Mouse (Mus musculus) limb, embryonic 15.5 days (tissue): ENCODE data around the gene Phf13. TPM values are rescaled to one million over a fixed set of nuclear protein-coding genes. Genes with fewer than 3 reads are reported as not detected.

Experiments used
- ATAC-seq: fragments of 200-750 bp; cut with Nextera tagmentation; 2 replicates; pipeline ENCODE4 v1.8.0; 2017; ENCODE audit warnings: low read depth, moderate TSS enrichment; ENCODE audit not compliant: insufficient number of reproducible peaks, low FRiP score, low TSS enrichment
- H3K27ac ChIP-seq: fragments of 300-500 bp; sonication (generic); 2 replicates; pipeline ENCODE4 v1.5.1; 2015; ENCODE audit warnings: moderate library complexity, mild to moderate bottlenecking, inconsistent platforms
- H3K27me3 ChIP-seq: fragments of 300-500 bp; sonication (generic); 2 replicates; pipeline ENCODE4 v1.6.1; 2015; ENCODE audit warnings: inconsistent platforms
- H3K36me3 ChIP-seq: fragments of 300-500 bp; sonication (generic); 2 replicates; pipeline ENCODE4 v1.6.1; 2015; ENCODE audit warnings: inconsistent platforms
- H3K4me1 ChIP-seq: fragments of 300-500 bp; sonication (generic); 2 replicates; pipeline ENCODE4 v1.6.1; 2015; ENCODE audit warnings: inconsistent platforms
- H3K4me2 ChIP-seq: fragments of 300-500 bp; sonication (generic); 2 replicates; pipeline ENCODE4 v1.6.1; 2015; ENCODE audit warnings: mild to moderate bottlenecking, inconsistent platforms
- H3K4me3 ChIP-seq: fragments of 300-500 bp; sonication (generic); 2 replicates; pipeline ENCODE4 v1.5.1; 2015; ENCODE audit warnings: mild to moderate bottlenecking, inconsistent platforms
- H3K9ac ChIP-seq: fragments of 300-500 bp; sonication (generic); 2 replicates; pipeline ENCODE4 v1.6.1; 2015; ENCODE audit warnings: inconsistent platforms
- H3K9me3 ChIP-seq: fragments of 300-500 bp; sonication (generic); 2 replicates; pipeline ENCODE4 v1.6.1; 2016; ENCODE audit warnings: inconsistent platforms
- WGBS: fragments of 180-500 bp; shearing (Covaris S2); methylation state at CpG from one replicate; pipeline ENCODE4 v1.1.7; 2015; 5-methylcytosine and 5-hydroxymethylcytosine counted together
- polyA plus RNA-seq: library from polyadenylated mRNA; unstranded; fragments of >200 nt; fragmentation: Nextera tagmentation; extraction: Ambion mirVana; gene quantifications from 2 replicates; pipeline ENCODE4 v1.2.1, GENCODE M21; 2015

Phf13 gene
- polyA plus RNA-seq, 1 experiment from 2014 or later: 34.2 TPM

DNA sequence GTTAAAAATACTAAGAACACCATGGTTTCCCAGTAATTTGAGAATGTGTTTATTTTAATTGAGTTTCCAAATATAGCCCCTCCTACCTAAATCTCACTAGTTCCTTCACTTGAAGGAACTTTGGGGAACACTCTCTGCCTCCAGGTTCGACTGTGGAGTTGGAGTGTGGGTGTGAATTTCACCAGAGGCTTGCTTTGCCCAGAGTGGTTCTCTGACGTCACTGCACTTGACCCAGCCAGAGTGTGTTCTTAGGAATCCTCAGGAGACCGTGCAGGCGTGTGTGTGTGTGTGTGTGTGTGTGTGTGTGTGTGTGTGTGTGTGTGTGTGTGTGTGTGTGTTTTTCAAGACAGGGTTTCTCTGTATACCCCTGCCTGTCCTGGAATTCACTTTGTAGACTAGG lies 4.8 kb upstream of the Phf13 start:
- Histone ChIP-seq H3K36me3 (no peaks in the 10 kb centered on the region), H3K27ac (no peak overlapping the region), H3K27me3 (no peaks in the 10 kb centered on the region), H3K9ac (no peak overlapping the region), H3K9me3 (no peaks in the 10 kb centered on the region), H3K4me3 (no peak overlapping the region), H3K4me2 (no peak overlapping the region), H3K4me1 (peaks cover 14% of the 10 kb centered on the region)
- no peak for ATAC-seq
- WGBS: 32% methylated on average over 4 of the region's 4 CpGs

DNA sequence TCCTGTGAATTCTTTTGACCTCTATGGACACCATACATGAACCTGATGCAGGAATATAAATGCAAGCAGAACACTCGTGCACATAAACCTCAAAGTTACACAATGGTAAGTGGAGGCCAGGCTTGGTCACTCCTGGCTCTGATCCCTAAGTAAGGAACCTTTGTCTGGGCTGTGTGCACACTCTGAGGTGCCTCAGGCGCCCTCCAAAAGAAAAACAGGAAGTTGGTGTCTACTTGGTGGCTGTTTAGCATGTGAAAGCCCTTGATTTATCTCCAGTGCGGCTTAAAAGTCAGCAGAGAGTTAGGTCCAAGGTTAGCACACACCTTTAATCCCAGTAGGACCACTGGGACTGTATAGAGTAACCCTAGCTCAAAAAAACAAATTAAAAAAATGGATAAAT lies 3.4 kb upstream of the Phf13 start:
- H3K4me2 ChIP-seq: no peak overlapping the region
- H3K4me3 ChIP-seq: no peak overlapping the region
- no peaks in the 10 kb centered on the region for H3K36me3 ChIP-seq
- H3K9me3 ChIP-seq: no peaks in the 10 kb centered on the region
- 58% methylated on average over 3 of the region's 3 CpGs for WGBS
- ATAC-seq: no peak
- no peak overlapping the region for H3K9ac ChIP-seq
- no peak overlapping the region for H3K27ac ChIP-seq
- H3K4me1 ChIP-seq: peaks cover 16% of the 10 kb centered on the region
- no peaks in the 10 kb centered on the region for H3K27me3 ChIP-seq

DNA sequence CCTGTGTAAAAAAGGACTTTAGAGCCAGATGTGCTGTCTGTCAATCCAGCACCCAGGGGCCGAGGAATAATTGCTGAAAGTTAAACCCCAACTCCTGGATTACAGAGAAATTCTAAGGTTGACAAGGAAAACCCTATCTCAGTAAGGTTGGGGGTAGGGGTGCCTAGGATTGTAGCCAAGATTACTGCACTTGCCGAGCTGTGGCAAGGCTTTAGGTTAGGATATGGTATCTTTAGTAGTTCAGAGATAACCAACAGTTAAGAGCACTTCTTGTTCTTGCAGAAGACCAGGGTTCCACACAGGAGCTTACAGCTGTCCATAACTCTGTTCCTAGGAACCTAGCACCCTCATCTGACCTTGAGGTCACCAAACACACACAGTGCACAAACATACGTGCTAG lies 1.6 kb upstream of the Phf13 start:
- peaks cover 29% of the 10 kb centered on the region for H3K4me1 ChIP-seq
- peak overlapping the region; percentile 100 for H3K4me3 ChIP-seq
- no peaks in the 10 kb centered on the region for H3K27me3 ChIP-seq
- no peak overlapping the region for H3K27ac ChIP-seq
- ATAC-seq: no peak
- 0 out of 2 replicates have a peak, but pooled peaks cover 5% of the 10 kb centered on the region for H3K36me3 ChIP-seq
- peak overlapping the region; percentile 50; the same call in 1 of the 2 replicates for H3K4me2 ChIP-seq
- WGBS: 59% methylated on average over 3 of the region's 3 CpGs
- H3K9ac ChIP-seq: no peak overlapping the region
- no peaks in the 10 kb centered on the region for H3K9me3 ChIP-seq

DNA sequence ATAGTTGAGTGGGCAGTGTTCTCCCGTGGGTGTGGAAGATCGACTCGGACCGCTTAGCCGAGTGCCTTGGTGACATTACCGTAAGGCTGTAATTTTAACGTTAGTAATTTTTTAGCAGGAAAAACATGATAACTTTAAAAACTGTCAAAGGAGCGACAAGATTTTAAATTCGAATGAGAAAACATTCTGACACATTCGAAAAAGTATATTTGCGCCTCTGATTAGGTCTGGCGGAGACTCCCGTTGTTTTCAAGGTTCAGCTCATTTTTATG lies 829 bp upstream of the Phf13 start:
- Histone ChIP-seq H3K4me1 (peaks cover 29% of the 10 kb centered on the region), H3K27ac (peak overlapping the region; percentile 93), H3K9ac (peak overlapping the region; percentile 72), H3K4me2 (peak overlapping the region; percentile 50), H3K4me3 (peak overlapping the region; percentile 100), H3K27me3 (no peaks in the 10 kb centered on the region), H3K36me3 (peaks cover 13% of the 10 kb centered on the region), H3K9me3 (no peaks in the 10 kb centered on the region)
- WGBS: 3% methylated on average over 13 of the region's 13 CpGs
- ATAC-seq: no peak

DNA sequence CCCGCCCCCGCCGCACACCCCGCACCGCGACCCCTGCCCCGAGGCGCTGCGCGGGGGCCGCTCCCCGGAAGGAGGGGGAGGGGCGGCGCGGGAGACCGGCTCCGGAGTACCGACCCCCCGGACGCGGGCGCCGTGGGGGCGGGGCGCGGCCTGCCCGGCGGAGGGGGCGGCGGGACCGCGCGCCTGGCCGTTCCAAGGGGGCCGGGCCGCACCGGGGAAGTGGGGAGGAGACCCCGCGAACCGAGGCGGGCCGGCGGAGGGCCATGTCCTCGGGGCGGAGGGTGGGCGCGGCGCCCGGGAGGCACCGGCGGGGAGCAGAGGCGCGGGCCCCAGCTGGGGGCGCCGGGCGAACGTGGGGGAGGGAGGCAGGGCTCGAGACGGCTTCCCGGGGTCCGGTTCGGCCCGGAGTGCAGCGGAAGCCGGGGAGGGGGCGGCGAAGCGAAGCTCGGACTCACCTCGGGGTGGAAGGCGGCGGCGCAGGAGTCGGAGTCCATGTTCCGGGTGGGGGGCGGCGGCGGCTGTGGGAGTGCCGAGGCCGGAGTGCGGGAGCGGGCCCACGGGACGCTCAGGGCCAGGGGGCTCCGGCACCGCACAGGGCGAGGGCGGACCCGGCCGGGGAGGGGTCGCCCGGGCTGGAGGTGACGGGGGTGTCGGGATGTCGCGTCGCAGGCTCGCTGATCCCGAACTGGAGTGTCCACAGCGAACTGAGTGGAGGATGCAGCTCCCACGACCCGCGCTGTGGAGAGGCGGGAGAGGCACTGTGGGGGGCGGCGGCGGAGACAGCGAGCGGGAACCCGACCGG lies 486 bp downstream of the Phf13 start:
- Histone ChIP-seq H3K9me3 (no peaks in the 10 kb centered on the region), H3K4me3 (peak overlapping the region; percentile 100), H3K27me3 (no peaks in the 10 kb centered on the region), H3K4me1 (peaks cover 29% of the 10 kb centered on the region), H3K9ac (peak overlapping the region; percentile 94), H3K4me2 (peak overlapping the region; percentile 63), H3K36me3 (peaks cover 27% of the 10 kb centered on the region), H3K27ac (peak overlapping the region; percentile 93)
- no peak; the same call in 1 of the 2 replicates for ATAC-seq
- WGBS: under 1% methylated on average over 89 of the region's 111 CpGs

DNA sequence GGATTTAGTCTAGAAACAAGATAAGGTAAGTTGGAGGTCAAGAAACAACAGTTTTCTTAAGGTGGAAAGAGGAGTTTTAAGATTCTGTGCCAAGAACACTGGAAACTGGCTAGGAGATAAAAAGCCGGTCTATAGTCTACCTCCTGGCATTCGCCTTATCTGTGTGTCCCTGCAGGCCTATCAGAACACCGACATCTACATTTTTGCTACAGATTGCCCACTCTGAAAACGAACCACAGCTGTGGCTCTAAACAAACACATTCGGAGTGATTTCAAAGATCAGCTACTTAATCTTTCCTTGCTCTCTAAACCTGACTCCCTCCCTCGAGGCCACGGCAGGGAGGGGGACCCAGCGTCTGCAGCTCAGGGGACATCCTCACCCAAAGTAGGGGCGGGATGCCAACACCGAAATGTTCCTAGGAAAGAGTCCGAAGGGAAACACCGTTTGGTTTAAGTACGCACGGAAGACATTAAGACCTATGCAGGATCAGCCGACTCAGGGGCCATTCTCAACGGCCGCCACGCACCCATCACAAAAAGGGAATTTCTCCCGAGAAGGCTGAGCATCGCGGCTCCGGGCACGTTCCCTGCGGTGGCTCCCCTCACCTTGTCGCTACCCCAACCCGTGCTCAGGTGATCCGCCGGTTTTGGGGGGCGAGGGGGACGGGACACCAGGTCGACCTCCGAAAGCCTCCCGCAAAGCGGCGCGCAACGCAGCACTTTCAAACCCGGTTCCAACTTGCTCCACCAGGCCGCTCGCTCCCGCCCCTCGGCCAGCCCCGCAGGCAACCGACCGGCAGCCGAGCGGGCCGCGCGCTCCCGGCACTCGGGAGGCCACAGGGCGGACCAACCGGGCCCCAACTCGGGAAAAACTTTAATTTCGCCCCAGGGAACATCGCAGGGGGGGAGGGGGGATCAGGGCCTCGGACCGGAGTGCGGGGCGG lies 1.6 kb downstream of the Phf13 start:
- peak overlapping the region; percentile 63 for H3K4me2 ChIP-seq
- H3K36me3 ChIP-seq: peaks cover 30% of the 10 kb centered on the region
- 1% methylated on average over 54 of the region's 61 CpGs for WGBS
- peak overlapping the region; percentile 100 for H3K4me3 ChIP-seq
- peaks cover 30% of the 10 kb centered on the region for H3K4me1 ChIP-seq
- H3K9me3 ChIP-seq: no peaks in the 10 kb centered on the region
- peak overlapping the region; percentile 94 for H3K9ac ChIP-seq
- peak overlapping the region; percentile 93 for H3K27ac ChIP-seq
- no peaks in the 10 kb centered on the region for H3K27me3 ChIP-seq
- no peak for ATAC-seq

DNA sequence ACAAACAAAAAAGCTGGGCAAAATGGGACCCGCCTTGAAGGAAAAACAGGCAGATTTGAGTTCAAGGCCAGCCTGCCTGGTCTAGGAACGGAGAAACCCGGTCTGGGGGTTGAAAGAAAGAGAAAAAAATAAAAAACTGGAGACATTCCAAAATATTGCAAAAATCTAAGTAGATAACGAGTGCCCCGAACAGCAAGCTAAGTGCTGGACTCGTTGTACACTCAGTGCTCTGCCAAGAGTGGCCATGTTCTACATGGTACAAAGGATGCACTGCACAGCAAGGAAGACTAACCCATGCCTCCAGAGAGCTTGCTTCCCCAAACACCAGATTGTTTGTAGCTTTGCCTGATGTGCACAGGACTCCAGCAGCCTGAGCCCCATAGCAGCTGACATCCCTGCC lies 3.0 kb downstream of the Phf13 start:
- no peaks in the 10 kb centered on the region for H3K27me3 ChIP-seq
- peaks cover 30% of the 10 kb centered on the region for H3K36me3 ChIP-seq
- H3K27ac ChIP-seq: no peak overlapping the region
- no peak overlapping the region for H3K4me3 ChIP-seq
- no peak overlapping the region for H3K9ac ChIP-seq
- H3K9me3 ChIP-seq: no peaks in the 10 kb centered on the region
- no peak for ATAC-seq
- no peak overlapping the region for H3K4me2 ChIP-seq
- peaks cover 39% of the 10 kb centered on the region for H3K4me1 ChIP-seq
- WGBS: 71% methylated on average over 6 of the region's 6 CpGs

DNA sequence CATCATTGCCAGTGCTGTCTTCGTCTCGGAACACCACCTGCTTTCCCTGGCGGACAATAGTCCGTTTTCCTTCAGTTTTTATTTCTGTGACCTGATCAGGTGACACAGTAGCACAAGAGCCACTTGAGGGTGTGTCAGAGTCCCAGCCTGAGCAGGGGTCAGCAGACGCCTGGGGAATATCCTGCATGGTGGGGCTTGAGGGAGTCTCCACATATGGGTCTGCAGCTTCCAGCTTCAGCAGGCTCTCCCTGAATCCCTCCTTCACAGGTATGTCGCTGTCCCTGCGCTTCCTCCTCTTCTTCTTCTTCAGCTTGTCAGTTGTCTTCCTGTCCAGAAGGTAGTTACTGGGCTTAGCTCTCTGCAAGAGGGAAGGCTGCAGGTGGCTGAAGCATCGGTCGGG lies 4.0 kb downstream of the Phf13 start:
- Histone ChIP-seq H3K27me3 (no peaks in the 10 kb centered on the region), H3K36me3 (peaks cover 30% of the 10 kb centered on the region), H3K4me3 (no peak overlapping the region), H3K9me3 (no peaks in the 10 kb centered on the region), H3K4me1 (peaks cover 39% of the 10 kb centered on the region), H3K27ac (no peak overlapping the region), H3K9ac (no peak overlapping the region), H3K4me2 (no peak overlapping the region)
- ATAC-seq: no peak
- 92% methylated on average over 9 of the region's 9 CpGs for WGBS

DNA sequence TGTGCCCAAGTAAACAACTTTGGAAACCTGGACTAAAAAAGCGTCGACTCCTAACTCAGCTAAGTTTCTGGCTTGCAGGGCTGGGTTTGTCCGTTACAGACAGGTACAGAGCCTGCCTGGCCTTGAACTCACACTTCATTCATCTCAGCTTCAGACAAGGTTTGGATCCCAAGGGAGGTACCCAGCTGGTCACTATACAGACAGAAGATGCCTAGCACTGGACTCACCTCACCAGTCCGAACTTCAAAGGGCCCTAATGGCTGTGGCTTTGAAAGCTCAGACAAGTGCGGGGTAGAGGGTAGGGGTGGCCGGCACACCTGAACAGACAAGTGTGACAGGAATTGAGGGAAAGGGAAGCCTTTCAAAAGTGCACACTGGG lies 7.0 kb downstream of the Phf13 start:
- no peaks in the 10 kb centered on the region for H3K9me3 ChIP-seq
- peak overlapping the region; percentile 90 for H3K27ac ChIP-seq
- H3K9ac ChIP-seq: peak overlapping the region; percentile 91
- H3K4me3 ChIP-seq: peak overlapping the region; percentile 86
- peak overlapping the region; percentile 70 for H3K4me2 ChIP-seq
- peaks cover 44% of the 10 kb centered on the region for H3K36me3 ChIP-seq
- WGBS: 28% methylated on average over 6 of the region's 6 CpGs
- peaks cover 49% of the 10 kb centered on the region for H3K4me1 ChIP-seq
- ATAC-seq: no peak
- no peaks in the 10 kb centered on the region for H3K27me3 ChIP-seq

DNA sequence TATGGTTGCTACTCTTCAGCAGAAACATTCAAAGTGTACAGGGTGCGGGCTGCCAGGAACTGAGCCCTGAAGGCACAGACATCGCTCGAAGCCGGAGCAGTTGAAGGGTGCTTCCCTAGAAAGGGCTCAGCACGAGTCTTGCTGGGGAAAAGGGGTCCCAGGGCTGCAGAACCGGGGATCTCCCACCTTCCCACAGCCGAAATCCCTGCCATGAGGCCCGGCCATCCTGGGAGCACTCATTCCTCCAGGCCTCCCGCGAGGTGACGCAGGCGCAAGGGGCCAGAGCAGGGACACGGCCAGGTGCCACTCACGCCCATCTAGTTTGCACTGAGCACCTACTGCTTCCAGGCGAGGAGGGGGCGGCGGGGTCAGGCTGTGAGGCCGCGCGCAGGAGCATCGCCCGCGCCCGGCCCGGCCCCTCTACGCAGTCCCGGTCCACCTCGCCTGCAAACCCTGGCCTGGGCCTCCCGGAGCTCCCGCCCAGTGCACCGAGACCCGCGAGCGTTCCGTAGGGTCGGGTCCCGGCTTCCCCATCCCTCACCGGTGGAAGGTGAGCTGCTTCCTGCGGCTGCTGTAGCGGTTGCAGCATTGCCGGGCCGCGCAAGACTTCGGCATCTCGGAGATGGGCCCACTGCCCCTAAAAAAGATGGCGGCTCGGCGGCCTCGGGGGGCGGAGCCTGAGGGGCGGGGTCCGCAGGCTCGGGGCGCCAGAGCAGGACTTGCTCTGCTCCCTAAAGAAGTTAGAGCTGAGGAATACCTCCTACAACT lies 7.5 kb downstream of the Phf13 start, which contains the start of gene Thap3:
Thap3 (minus strand) TSS at position 656 of the 768 bp plus-strand sequence.
- Histone ChIP-seq H3K9me3 (no peaks in the 10 kb centered on the region), H3K4me3 (peak within 1 kb of the TSS; percentile 86), H3K27me3 (no peaks in the 10 kb centered on the region), H3K4me2 (peak within 1 kb of the TSS; percentile 70), H3K36me3 (peaks cover 47% of the 10 kb centered on the region), H3K4me1 (peaks cover 47% of the 10 kb centered on the region), H3K9ac (peak within 1 kb of the TSS; percentile 91), H3K27ac (peak within 1 kb of the TSS; percentile 90)
- WGBS: under 1% methylated on average over 54 of the region's 54 CpGs
- ATAC-seq: peak; percentile 65

DNA sequence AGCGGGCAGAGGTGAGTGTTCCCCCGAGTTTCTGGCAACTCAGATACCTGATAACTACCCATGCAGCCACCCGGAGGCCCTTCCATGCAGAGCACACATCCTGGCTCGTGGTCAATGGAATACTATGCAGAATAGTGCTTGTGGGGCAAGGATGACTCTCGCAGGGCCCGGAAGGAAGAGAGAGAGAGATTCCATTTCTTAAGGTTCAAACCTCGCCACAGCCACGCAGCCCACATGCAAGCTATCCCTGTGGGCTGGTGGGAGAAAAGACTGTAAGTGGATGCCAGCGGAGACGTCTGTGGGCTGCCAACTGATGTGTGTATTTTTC lies 8.1 kb downstream of the Phf13 start:
- peaks cover 50% of the 10 kb centered on the region for H3K36me3 ChIP-seq
- WGBS: 21% methylated on average over 10 of the region's 10 CpGs
- H3K4me2 ChIP-seq: peak overlapping the region; percentile 70
- no peaks in the 10 kb centered on the region for H3K27me3 ChIP-seq
- H3K27ac ChIP-seq: peak overlapping the region; percentile 90
- H3K9ac ChIP-seq: peak overlapping the region; percentile 91
- H3K4me3 ChIP-seq: peak overlapping the region; percentile 86
- no peak for ATAC-seq
- H3K4me1 ChIP-seq: peaks cover 42% of the 10 kb centered on the region
- no peaks in the 10 kb centered on the region for H3K9me3 ChIP-seq
